Mouse (Mus musculus) embryo, embryonic 11 days (tissue): Measurements from ENCODE around the gene Abhd14b.

Experiments used
- DNase-seq: peaks from one replicate; pipeline ENCODE4 v3.0.0-alpha.2; 2015

Gene Abhd14b

GRCm38 (mm10) chr9:106460401-106461025, 13.3 kb downstream of the Abhd14b start:
- DNase-seq, result no peak

DNA sequence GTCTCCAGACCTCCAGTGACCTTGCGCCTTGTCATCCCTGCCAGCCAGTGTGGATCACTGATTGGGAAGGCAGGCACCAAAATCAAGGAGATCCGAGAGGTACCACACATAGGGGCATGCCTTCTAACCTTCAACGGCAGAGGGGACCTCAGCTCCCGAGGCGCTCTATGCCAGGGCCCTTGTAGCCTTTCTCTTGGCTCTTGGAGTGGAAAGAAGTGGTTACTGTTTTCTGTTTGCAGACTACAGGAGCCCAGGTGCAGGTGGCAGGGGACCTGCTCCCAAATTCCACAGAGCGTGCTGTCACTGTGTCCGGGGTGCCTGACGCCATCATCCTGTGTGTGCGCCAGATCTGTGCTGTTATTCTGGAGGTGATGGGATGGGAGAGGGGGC, 13.8 kb downstream of the Abhd14b start:
- no peak for DNase-seq

DNA sequence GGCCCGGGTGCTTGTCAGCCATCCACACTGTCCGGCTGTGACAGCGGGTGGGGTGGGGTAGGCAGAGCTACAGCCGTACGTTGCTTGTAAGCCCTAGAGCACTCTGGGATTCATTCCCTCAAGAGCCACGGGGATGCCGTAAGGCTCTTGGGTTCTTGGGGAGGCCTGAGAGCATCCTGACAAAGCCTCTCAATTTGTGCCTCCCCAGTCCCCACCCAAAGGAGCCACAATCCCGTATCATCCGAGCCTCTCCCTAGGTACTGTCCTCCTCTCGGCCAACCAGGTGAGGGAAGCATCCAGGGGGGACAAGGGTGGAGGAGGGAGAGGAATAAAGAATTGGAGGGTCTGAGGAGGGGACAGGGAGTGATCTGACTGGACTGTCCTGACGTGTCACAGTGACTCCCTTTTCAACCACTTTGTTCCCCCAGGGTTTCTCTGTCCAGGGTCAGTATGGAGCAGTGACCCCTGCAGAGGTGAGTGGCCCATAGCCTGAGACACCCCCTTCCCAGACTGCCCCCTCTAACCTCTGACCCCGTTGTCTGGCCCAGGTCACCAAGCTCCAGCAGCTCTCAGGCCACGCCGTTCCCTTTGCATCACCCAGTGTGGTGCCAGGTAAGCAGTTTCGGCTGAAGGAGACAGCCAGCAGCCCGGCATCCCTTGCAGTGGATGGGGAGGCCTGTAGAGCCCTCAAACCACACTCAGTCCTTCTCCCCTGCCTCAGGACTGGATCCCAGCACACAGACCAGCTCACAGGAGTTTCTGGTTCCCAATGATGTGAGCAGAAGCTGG, 14.6 kb downstream of the Abhd14b start:
- no peak for DNase-seq

GRCm38 (mm10) chr9:106462430-106462800, 15.2 kb downstream of the Abhd14b start:
- no peak for DNase-seq

- no peak for DNase-seq
Observed at GRCm38 (mm10) chr9:106463122-106464063, 16.1 kb downstream of the Abhd14b start.

DNA sequence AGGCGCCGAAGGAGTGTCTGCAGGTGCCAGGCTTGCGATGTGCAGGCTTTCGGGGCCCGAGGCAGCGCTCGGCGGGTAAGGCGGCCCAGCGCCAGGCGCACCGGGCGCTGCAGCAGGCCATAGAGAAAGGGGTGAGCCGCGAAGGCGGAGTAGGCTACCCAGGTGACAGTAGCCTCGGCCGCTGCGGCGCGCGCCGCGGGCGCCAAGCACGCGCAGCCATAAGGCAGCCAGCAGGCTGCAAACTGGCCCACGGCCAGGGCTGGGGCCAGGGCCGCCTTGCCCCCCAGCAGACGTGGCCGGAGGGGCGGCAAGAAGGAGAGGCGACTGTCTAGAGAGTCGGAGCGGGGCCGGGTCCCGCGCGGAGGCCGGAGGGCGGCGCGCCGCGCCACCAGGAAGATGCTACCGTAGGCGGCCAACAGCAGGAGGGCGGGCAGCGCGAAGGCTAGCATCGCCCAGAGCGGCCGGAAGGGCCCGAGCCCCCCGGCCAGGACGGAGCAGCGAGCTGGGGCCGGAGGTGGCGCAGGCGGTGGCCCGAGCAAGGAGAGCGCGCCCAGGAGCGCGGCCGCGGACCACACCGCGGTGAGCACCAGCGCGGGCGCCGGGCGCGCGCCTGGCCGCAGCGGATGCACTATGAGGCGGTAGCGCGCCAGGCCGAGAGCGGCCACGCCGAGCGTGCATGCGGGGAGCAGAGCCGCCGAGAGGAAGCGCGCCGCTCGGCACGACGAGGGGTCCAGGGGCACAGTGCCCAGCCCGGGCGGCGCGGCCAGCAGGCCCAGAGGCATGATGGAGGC, 17.7 kb downstream of the Abhd14b start:
- peak; percentile 91 for DNase-seq

- DNase-seq, result no peak
Observed at GRCm38 (mm10) chr9:106465571-106466200, 18.4 kb downstream of the Abhd14b start, which contains the start of gene Gpr62. Gpr62 (minus strand) TSS chr9:106465938.

- DNase-seq, result no peak
Observed at GRCm38 (mm10) chr9:106466721-106467120, 19.5 kb downstream of the Abhd14b start.

- no peak for DNase-seq
Observed at GRCm38 (mm10) chr9:106467746-106468145, 20.5 kb downstream of the Abhd14b start.

DNA sequence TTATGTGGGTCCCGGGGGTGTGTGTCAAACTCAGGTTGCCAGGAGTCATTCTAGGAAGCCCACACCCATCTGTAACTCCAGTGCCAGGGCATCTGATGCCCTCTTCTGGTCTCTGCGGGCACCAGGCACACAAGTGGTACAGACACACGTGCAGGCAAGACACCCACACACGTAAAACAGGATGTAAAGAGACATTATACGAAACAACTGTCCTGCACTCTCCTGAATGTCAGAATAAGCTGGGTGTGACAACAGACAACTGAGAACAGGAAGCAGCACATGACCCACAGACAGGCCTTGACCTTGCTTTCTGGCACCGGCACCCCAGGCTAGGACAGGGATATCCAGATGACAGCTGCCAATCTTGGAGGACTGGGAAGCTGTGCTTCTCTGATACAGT, 22.1 kb downstream of the Abhd14b start:
- DNase-seq, result no peak

DNA sequence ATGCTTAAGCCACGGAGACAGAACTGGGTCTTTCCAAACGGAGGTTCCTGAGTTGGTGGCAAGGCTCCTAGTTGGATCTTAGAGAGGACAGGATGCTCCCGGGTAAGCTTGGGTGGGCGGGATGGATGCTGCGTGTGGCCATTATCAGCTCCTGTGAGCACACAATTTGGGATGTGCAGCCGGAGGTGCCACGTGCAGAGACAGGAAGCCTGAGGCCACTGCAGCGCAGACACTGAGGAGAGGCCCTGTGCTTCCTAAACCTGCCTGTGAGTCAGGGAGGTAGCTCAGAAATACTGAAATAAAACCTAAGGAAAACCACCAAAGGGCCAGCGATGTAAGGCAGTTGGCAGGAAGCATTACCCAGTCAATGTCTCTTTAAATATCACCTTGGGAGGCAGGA, 22.5 kb downstream of the Abhd14b start:
- DNase-seq, result no peak

GRCm38 (mm10) chr9:106470991-106471750, 23.9 kb downstream of the Abhd14b start:
- no peak for DNase-seq

GRCm38 (mm10) chr9:106471892-106472291, 24.6 kb downstream of the Abhd14b start:
- peak; percentile 63 for DNase-seq

DNA sequence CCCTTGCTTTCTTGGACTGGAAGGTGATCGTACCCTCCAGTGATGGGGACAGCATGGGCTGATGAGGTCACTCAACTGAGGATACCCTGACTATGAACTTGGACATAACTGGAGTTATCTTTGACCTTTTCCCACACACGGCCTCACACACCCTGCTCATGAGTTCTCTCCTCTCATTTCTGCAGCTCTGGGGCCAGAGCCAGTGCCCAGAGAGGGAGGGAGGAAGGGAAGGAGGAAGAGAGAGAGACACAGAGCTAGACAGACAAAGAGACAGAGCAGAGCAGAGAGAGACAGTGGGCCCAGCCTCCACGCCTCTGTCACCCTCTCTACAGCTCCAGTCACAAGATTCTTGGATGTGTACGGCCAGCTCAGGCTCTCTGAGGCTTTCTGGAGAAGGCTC, 25.1 kb downstream of the Abhd14b start:
- DNase-seq, result no peak

DNA sequence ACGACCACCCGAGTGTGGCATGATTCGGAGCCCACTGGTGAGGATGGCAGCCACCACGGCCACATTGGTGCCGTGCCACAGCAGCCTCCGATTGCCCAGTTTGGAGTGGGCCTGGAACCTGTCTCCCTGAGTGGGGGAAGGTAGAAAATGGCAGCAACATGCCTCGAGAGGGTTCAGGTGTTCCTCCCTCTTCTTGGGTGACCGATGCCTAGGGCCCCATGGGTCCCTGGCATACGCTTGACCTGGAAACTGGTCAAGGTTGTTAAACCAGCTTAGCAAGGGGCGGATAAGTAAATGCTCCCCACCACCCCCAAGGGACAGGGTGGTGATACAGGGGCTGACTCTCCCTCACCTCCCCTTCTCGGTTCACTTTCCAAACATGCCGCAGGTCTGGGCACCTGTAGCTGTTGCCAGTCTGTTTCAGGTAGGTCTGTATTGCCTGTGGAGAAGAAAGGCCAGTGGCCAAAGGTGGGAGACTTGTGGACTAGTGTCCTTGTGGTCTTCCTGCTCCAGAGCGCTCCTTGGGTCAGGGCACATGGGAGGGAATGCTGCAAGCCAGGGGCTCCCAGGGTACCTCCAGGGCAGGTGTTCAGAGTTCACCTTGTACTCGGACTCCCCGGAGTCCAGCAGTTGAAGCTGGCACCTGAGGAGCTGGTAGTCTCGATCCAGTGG, 26.0 kb downstream of the Abhd14b start:
- DNase-seq, result no peak

- DNase-seq, result no peak
Observed at GRCm38 (mm10) chr9:106473753-106474105, 26.5 kb downstream of the Abhd14b start.

GRCm38 (mm10) chr9:106474456-106474855, 27.2 kb downstream of the Abhd14b start:
- DNase-seq, result peak; percentile 79

DNA sequence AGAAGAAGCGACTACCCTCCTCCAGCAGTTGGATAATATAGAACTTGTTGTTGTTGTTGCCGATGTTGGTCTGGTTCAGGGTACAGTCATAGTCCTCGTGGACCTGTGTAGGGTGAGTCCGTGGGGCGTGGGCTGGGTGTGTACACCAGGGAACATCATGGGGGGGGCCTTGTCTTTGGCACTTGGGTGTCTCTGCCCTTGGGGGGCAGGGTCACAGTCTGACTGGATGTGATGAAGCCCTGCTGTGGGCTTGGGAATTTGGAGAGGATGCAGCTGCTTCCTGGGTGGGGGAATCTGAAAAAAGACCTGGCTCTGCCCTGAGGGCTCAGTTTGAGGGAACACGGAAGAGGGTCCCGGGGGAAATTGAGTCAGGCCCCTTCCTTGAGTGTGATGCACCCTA, 27.8 kb downstream of the Abhd14b start:
- no peak for DNase-seq

GRCm38 (mm10) chr9:106475663-106476001, 28.4 kb downstream of the Abhd14b start, which contains the start of gene Rrp9:
Rrp9 (plus strand) TSS chr9:106475963.
- DNase-seq, result no peak

DNA sequence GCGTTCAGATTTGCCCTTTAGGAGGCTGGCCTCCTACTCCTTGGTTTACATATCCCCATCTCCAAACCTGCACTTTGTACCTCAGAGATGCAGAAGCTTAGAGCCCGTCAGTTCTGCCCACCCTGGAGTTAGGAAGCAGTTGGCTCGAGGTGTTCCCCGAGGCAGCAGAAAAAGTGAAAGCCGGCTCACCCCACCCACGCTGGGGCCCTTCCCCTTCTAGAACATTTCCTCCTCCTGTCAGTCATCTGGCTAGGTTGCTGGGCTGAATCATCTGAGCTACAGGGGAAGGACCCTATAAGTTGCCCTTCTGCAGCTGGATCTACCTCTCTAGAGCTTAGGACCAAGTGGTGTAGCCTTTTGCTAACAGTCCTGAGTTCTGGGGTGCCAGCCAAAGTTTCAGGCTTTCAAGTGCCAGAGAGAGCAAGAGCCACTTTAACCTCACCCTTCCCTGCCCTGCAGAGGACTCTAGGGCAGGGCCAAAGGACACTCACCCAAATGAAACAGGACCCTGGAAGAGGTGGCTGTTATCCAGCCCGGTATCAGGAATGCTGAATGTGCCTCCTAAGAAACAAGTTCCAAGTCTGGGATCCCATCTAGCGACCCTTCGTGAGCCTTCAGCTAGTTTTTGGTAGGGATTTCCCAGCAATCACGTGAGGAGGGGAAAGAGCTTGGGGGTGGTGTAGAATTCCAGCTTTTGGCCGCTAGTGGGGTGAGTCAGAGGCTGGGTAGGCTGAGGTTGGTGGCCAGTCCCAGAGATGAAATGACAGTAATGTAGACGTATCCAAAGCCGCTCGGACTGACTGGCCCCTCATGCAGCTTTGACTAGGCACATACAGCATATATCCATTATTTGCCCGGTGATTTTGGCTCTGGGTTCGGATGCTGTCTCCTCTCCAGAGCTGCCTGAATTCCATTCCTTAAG, 29.0 kb downstream of the Abhd14b start:
- DNase-seq, result no peak
